Mouse (Mus musculus) stomach, embryonic 16.5 days (tissue): ENCODE measurements around the gene Pramel1. TPM values are rescaled to one million over a fixed set of nuclear protein-coding genes. Genes with fewer than 3 reads are reported as not detected.

Experiments used
- ATAC-seq: fragments of 200-750 bp; cut with Nextera tagmentation; 2 replicates; pipeline ENCODE4 v1.8.0; 2017; ENCODE audit warnings: moderate number of reproducible peaks, moderate TSS enrichment; ENCODE audit not compliant: insufficient read depth, low FRiP score
- H3K27ac ChIP-seq: fragments of 300-500 bp; sonication (generic); 2 replicates; pipeline ENCODE4 v1.5.1; 2014; ENCODE audit warnings: low read length
- H3K27me3 ChIP-seq: fragments of 300-500 bp; sonication (generic); 2 replicates; pipeline ENCODE4 v1.6.1; 2014; ENCODE audit warnings: low read length, control low read depth, mixed read lengths; ENCODE audit not compliant: control insufficient read depth, insufficient read depth
- H3K36me3 ChIP-seq: fragments of 300-500 bp; sonication (generic); 2 replicates; pipeline ENCODE4 v1.6.1; 2014; ENCODE audit warnings: low read length; ENCODE audit not compliant: control insufficient read depth, insufficient read depth
- H3K4me1 ChIP-seq: fragments of 300-500 bp; sonication (generic); 2 replicates; pipeline ENCODE4 v1.6.1; 2014; ENCODE audit warnings: low read length, control low read depth, mixed read lengths; ENCODE audit not compliant: control insufficient read depth, insufficient read depth
- H3K4me2 ChIP-seq: fragments of 300-500 bp; sonication (generic); 2 replicates; pipeline ENCODE4 v1.6.1; 2014; ENCODE audit warnings: low read depth, low read length, mixed read lengths
- H3K4me3 ChIP-seq: fragments of 300-500 bp; sonication (generic); replicated peaks from 2 replicates; pipeline ENCODE4 v1.5.1; 2014; ENCODE audit warnings: mild to moderate bottlenecking, low read length
- H3K9ac ChIP-seq: fragments of 300-500 bp; sonication (generic); 2 replicates; pipeline ENCODE4 v1.6.1; 2014; ENCODE audit warnings: low read length
- H3K9me3 ChIP-seq: fragments of 300-500 bp; sonication (generic); replicated peaks from 2 replicates; pipeline ENCODE4 v1.6.1; 2016; ENCODE audit warnings: low read length, control low read depth; ENCODE audit not compliant: control insufficient read depth
- WGBS: fragments of 180-500 bp; shearing (Covaris S2); extraction: QIAGEN DNeasy Blood & Tissue Kit; methylation state at CpG from one replicate; pipeline ENCODE4 v1.1.7; 2014; 5-methylcytosine and 5-hydroxymethylcytosine counted together
- polyA plus RNA-seq: library from polyadenylated mRNA; unstranded; fragments of >200 nt; fragmentation: Nextera tagmentation; extraction: Ambion mirVana; gene quantifications from 2 replicates; pipeline ENCODE4 v1.2.1, GENCODE M21; 2015

The Pramel1 gene
- polyA plus RNA-seq, 1 experiment from 2014 or later = not detected

- no peaks in the 10 kb centered on the region for H3K27me3 ChIP-seq
- H3K27ac ChIP-seq = no peak overlapping the region
- no peak overlapping the region for H3K4me2 ChIP-seq
- ATAC-seq = no peak
- H3K36me3 ChIP-seq = no peaks in the 10 kb centered on the region
- no peaks in the 10 kb centered on the region for H3K9me3 ChIP-seq
- H3K4me1 ChIP-seq = no peaks in the 10 kb centered on the region
- H3K9ac ChIP-seq = no peak overlapping the region
- no peak overlapping the region for H3K4me3 ChIP-seq
- WGBS = 35% methylated on average over 15 of the region's 15 CpGs
Observed at GRCm38 (mm10) chr4:143379931-143380715, 14.1 kb upstream of the Pramel1 start.

DNA sequence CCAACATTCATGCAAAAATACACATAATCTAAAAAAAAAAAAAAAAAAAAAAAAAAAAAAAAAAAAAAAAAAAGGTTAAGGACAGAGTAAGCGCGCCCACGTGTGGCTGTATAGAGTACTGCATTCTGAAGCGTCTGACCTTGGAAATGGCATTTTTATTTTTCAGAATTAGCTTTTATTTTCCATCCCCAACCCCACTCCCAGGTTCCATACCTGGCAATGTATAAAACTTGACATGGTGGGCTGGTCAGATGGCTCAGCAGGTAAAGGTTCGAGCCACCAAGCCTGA is 13.6 kb upstream of the Pramel1 start:
- Histone ChIP-seq H3K27ac (no peak overlapping the region), H3K4me2 (no peak overlapping the region), H3K4me1 (no peaks in the 10 kb centered on the region), H3K4me3 (no peak overlapping the region), H3K9ac (no peak overlapping the region), H3K36me3 (no peaks in the 10 kb centered on the region), H3K27me3 (no peaks in the 10 kb centered on the region), H3K9me3 (no peaks in the 10 kb centered on the region)
- under 1% methylated on average over 5 of the region's 5 CpGs for WGBS
- ATAC-seq = no peak

- 74% methylated on average over 3 of the region's 3 CpGs for WGBS
- H3K4me3 ChIP-seq = no peak overlapping the region
- no peaks in the 10 kb centered on the region for H3K36me3 ChIP-seq
- no peak for ATAC-seq
- no peak overlapping the region for H3K4me2 ChIP-seq
- H3K9ac ChIP-seq = no peak overlapping the region
- H3K9me3 ChIP-seq = no peaks in the 10 kb centered on the region
- H3K27ac ChIP-seq = no peak overlapping the region
- no peaks in the 10 kb centered on the region for H3K27me3 ChIP-seq
- H3K4me1 ChIP-seq = no peaks in the 10 kb centered on the region
Observed at GRCm38 (mm10) chr4:143382163-143382562, 12.1 kb upstream of the Pramel1 start.

DNA sequence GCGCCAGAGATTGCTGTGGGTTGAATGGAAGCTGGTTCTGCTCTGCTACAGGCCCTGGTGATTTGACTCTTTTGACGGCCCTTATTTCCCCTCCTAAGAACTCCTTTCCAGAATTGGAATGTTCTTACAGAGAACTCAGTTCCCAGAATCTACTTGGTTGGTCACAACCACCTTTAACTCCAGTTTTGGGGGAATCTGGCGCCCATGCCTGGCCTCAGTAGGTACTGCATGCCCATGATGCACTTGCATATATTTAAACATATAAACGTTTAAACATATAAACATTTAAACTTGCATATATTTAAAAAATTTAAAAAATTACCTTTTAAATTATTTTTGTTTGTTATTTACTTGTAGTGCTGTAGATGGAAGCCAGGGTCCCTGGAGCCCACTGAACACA is 10.6 kb upstream of the Pramel1 start:
- ATAC-seq = no peak
- no peak overlapping the region for H3K27ac ChIP-seq
- no peaks in the 10 kb centered on the region for H3K4me1 ChIP-seq
- no peaks in the 10 kb centered on the region for H3K9me3 ChIP-seq
- H3K4me3 ChIP-seq = no peak overlapping the region
- H3K36me3 ChIP-seq = no peaks in the 10 kb centered on the region
- H3K27me3 ChIP-seq = no peaks in the 10 kb centered on the region
- H3K9ac ChIP-seq = no peak overlapping the region
- no peak overlapping the region for H3K4me2 ChIP-seq
- 43% methylated on average over 4 of the region's 4 CpGs for WGBS

DNA sequence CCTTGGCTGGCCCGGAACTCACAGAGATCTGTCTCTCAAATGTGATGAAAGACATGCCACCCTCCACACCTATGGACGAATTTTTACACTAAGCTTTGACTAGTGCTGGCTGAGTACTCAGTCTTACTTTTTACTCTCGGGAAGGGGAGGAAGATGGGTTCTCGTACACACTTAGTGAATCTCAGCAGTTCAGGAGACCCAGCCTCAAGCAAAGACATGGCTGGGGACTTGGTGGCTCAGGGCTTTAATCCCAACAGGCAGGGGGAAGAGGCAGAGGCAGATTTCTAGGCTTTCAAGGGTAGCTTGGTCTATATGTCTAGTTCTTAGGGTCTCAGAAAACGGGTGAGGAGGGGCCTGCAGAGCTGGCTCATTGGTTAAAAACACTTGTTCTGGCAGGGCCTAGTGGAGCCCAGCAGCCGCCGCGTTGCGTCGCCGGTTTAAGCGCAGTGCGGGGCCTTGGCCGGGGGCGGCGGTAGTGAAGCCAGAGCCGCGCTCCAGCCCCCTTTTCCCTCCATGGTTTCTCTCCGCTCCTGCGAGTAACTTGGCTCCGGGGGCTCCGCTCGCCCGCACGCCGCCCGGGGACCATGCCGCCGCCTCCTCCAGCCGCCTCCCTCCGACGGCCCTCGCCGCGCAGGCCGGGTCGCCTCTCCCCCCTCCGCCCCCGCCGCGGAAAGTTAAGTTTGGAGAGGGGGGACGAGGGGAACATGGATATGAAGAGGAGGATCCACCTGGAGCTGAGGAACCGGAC is 5.1 kb upstream of the Pramel1 start:
- 8% methylated on average over 39 of the region's 43 CpGs for WGBS
- H3K27ac ChIP-seq = no peak overlapping the region
- ATAC-seq = peak; percentile 86
- H3K27me3 ChIP-seq = no peaks in the 10 kb centered on the region
- no peaks in the 10 kb centered on the region for H3K36me3 ChIP-seq
- H3K4me1 ChIP-seq = no peaks in the 10 kb centered on the region
- peak overlapping the region; percentile 45 for H3K4me3 ChIP-seq
- peak overlapping the region; percentile 70 for H3K9ac ChIP-seq
- H3K9me3 ChIP-seq = no peaks in the 10 kb centered on the region
- H3K4me2 ChIP-seq = peak overlapping the region; percentile 60

- 0 out of 2 replicates have a peak, but pooled peaks cover 4% of the 10 kb centered on the region for H3K9me3 ChIP-seq
- H3K36me3 ChIP-seq = peaks cover 9% of the 10 kb centered on the region; the same call in 1 of the 2 replicates
- 62% methylated on average over 5 of the region's 5 CpGs for WGBS
- no peaks in the 10 kb centered on the region for H3K27me3 ChIP-seq
- H3K9ac ChIP-seq = peak overlapping the region; percentile 74; the same call in 1 of the 2 replicates
- no peak overlapping the region; the same call in 1 of the 2 replicates for H3K27ac ChIP-seq
- H3K4me3 ChIP-seq = peak overlapping the region; percentile 72
- no peak for ATAC-seq
- H3K4me2 ChIP-seq = peak overlapping the region; percentile 56
- H3K4me1 ChIP-seq = 0 out of 2 replicates have a peak, but pooled peaks cover 7% of the 10 kb centered on the region
Observed at GRCm38 (mm10) chr4:143411566-143412218, 17.5 kb downstream of the Pramel1 start.

GRCm38 (mm10) chr4:143412219-143413092 is 18.2 kb downstream of the Pramel1 start, which contains the start of gene Pramef8:
Gene Pramef8, plus strand, starts transcription at chr4:143412426.
- WGBS = under 1% methylated on average over 50 of the region's 50 CpGs
- H3K27ac ChIP-seq = peak within 1 kb of the TSS; percentile 84
- H3K36me3 ChIP-seq = peaks cover 17% of the 10 kb centered on the region; the same call in 1 of the 2 replicates
- peak within 1 kb of the TSS; percentile 60 for H3K4me2 ChIP-seq
- H3K9ac ChIP-seq = peak within 1 kb of the TSS; percentile 74
- ATAC-seq = peak; percentile 94
- 0 out of 2 replicates have a peak, but pooled peaks cover 7% of the 10 kb centered on the region for H3K4me1 ChIP-seq
- 0 out of 2 replicates have a peak, but pooled peaks cover 4% of the 10 kb centered on the region for H3K9me3 ChIP-seq
- H3K27me3 ChIP-seq = no peaks in the 10 kb centered on the region
- peak within 1 kb of the TSS; percentile 72 for H3K4me3 ChIP-seq

GRCm38 (mm10) chr4:143413621-143414020 is 19.4 kb downstream of the Pramel1 start:
- no peak for ATAC-seq
- Histone ChIP-seq H3K4me1 (0 out of 2 replicates have a peak, but pooled peaks cover 7% of the 10 kb centered on the region), H3K36me3 (peaks cover 28% of the 10 kb centered on the region; the same call in 1 of the 2 replicates), H3K27ac (no peak overlapping the region), H3K4me3 (no peak overlapping the region), H3K9me3 (0 out of 2 replicates have a peak, but pooled peaks cover 4% of the 10 kb centered on the region), H3K9ac (no peak overlapping the region), H3K4me2 (no peak overlapping the region), H3K27me3 (no peaks in the 10 kb centered on the region)
- WGBS = 91% methylated on average over 1 of the region's 1 CpGs
